Mouse (Mus musculus) left cerebral cortex, postnatal 36 days (tissue): Measurements from ENCODE around the gene Hnrnpa3. TPM values are rescaled to one million over a fixed set of nuclear protein-coding genes. Genes with fewer than 3 reads are reported as not detected.
A peak's percentile ranks its signal among the peaks of the same experiment; 100 is the strongest.
"Not testable (repeated sequence)": the region's sequence is repeated elsewhere in the genome, so short reads cannot be mapped to it uniquely, and the experiment has no call there.

ENCODE experiments used
- DNase-seq, 2 experiments: peaks; one replicate each; pipeline ENCODE4 v3.0.0; 2021 to 2022; ENCODE audit warnings: low spot score in 2 of 2, mixed read lengths in 1 of 2
- intact Hi-C: fragments of 180-260 bp; cut with DNase I; formaldehyde crosslinking; loops from one replicate; pipeline ENCODE4 v1.15.1; 2025
- total RNA-seq, 2 experiments: library from RNA; stranded (reverse); gene quantifications; 2 replicates each; pipeline ENCODE4 v1.2.3; 2021

Gene Hnrnpa3
- total RNA-seq, 2 experiments from 2014 or later = 260 to 274 TPM

- intact Hi-C loops = no loop called here
- DNase-seq = no peak
Measured at GRCm38 (mm10) chr2:75636261-75637054, 22.6 kb upstream of the Hnrnpa3 start.

DNA sequence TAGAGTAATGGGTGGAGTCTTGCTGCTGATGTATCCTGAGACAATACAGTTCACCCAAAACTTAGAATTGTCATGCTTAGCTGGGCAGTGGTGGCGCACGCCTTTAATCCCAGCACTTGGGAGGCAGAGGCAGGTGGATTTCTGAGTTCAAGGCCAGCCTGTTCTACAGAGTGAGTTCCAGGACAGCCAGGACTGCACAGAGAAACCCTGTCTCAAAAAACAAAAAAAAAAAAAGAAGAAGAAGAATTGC is 22.1 kb upstream of the Hnrnpa3 start:
- intact Hi-C loops = not testable (repeated sequence)

DNA sequence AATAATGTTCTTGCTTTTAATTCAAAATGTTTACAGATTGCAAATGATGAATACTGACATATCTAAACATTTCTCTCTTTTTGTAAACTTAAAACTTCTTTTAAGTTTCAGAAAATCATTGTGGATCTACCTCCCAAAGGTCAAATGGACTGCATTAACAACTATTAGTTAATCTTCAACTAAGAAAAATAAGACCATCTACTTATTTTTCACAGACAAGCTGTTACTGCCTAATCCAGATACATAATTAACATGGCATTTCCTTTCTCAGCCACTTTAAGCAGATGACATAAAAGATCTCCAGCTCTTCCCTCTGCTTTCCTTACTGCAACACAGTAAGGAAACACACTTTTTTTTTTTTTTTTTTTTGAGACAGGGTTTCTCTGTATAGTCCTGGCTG is 21.7 kb upstream of the Hnrnpa3 start:
- no peak for DNase-seq
- intact Hi-C loops = no loop called here

More for the DNA sequence above, 22.1 kb upstream of the Hnrnpa3 start:
- not testable (repeated sequence) for DNase-seq

- DNase-seq, intact Hi-C loops: not testable (repeated sequence)
Measured at GRCm38 (mm10) chr2:75637822-75638221, 21.2 kb upstream of the Hnrnpa3 start.

DNA sequence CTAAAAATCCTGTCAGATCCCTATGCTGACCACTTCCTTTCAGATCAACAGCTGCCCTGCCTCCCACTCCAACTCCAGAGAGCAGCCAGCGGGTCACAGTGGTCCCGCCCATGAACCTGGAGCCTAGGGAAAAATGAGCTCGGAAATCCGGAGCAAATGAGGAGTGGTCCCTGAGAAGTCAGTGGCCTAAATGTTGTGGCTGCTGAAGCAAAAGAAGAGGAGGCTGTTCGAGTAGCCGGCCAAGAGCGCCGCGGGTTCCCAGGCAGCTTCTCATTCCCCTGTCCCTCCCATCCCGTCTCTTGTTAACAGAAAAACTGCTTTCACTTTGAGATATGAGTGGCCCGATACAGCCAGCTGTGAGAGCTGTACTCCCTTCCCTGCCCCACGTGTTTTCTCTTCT is 19.5 kb upstream of the Hnrnpa3 start:
- intact Hi-C loops = not testable (repeated sequence)

DNA sequence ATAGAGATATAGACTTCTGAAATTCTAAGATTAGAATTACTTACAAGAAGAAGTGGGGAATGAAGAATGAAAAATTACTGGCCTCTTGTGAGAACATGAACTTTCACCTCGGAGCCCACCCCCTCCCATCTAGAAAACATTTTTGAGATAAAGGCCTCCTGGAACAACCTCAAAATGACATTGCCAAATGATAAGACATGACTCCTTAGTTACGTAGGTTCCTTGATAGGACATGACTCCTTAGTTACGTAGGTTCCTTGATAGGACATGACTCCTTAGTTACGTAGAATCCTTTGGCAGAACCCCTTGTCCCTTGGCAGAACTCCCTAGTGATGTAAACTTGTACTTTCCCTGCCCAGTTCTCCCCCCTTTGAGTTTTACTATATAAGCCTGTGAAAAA is 16.7 kb upstream of the Hnrnpa3 start:
- intact Hi-C loops, DNase-seq: not testable (repeated sequence)

More for the DNA sequence above, 19.5 kb upstream of the Hnrnpa3 start:
- not testable (repeated sequence) for DNase-seq

DNA sequence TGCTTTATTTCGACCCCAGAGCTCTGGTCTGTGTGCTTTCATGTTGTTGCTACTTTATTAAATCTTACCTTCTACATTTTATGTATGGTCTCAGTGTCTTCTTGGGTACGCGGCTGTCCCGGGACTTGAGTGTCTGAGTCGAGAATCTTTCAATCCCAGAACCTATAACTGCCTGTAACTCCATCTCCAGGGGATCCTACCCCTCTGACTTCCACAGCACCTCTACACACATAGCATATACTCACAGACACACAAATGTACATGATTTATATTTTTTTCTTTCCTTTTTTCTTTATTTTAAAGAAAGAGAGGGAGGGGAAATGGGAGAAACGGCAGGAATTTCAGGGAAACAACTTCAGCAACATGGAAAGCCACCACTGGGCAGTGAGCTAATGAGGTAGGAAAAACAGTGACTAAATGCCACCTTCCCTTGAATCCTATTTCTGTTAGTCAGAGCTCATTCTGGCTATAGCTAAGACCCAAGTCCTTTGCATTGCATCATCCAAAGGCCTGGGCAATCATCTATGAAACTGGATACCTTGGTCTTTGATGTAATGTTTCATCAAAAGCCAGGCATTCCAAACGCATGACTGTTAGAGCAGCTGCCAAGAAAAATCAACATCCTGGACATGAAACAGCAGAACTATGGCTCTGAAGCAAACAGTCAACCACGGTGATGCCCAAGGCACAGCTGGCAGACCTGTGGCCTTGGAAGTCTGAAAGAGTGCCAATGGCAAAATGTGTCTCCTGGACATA is 16.1 kb upstream of the Hnrnpa3 start:
- DNase-seq = no peak

GRCm38 (mm10) chr2:75643950-75644349 is 15.1 kb upstream of the Hnrnpa3 start:
- intact Hi-C loops = no loop called here
- no peak for DNase-seq

More for the DNA sequence above, 16.1 kb upstream of the Hnrnpa3 start:
- intact Hi-C loops = no loop called here

DNA sequence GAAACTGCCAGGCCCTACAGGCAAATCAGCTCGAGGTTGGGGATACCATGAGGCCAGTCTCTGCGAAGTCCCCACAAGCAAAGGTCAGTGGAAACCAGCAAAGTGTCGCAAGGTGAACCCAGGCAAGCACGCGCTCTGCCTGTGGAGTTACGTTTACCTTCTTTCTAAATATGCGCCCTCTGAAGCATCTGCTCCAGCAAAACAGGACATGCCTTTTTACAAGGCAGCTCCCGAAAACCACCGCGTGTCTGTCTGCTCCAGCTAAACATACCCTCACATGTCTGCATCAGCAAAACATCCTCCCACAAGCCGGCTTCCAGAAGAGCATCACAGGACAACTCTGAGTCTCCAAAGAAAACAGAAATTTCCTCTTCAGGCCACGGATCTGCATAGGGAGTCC is 13.8 kb upstream of the Hnrnpa3 start:
- intact Hi-C loops = no loop called here
- no peak for DNase-seq

GRCm38 (mm10) chr2:75650437-75650836 is 8.6 kb upstream of the Hnrnpa3 start:
- no peak for DNase-seq
- intact Hi-C loops = no loop called here

DNA sequence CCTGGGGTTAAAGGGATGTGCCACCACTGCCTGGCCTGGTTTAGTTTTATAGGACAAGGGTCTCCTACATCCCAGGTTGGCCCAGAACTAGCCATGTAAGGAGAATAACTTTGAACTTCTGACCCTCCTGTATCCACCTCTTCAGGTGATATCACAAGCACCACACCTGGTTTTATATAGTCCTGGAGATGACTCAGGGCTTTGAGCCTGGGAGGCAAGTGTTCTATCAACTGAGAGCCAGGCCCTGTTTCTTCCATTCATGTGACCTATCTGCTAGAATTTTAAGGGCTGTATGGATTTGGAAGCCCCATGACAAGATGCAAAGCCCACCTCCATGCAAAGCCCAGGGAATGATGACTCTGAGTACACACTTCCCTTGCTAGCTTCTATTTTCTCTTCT is 5.9 kb upstream of the Hnrnpa3 start:
- no peak for DNase-seq
- intact Hi-C loops = no loop called here

DNA sequence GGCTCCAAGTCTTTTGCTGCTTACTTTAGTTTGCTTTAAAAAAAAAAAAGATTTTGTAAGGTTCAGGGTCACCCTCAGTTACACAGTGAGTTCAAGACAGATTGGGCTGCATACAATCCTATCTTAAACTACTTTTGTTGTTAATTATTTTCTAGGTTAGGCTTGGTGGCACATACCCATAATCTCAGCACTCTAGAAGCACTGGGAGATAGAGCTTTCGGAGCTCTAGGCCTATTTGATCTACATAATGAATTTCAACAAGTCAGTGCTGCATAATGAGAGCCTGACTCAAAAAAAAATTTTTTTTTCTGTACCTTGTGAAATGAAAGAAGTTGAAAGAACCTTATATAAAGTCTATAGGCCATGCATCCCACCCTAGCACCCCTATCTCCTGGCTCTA is 4.4 kb upstream of the Hnrnpa3 start:
- intact Hi-C loops = loop anchor here (5.0 kb wide), 1 partner anchor 48 kb away; the partner anchor contains the start of gene Nfe2l2
- no peak for DNase-seq

DNA sequence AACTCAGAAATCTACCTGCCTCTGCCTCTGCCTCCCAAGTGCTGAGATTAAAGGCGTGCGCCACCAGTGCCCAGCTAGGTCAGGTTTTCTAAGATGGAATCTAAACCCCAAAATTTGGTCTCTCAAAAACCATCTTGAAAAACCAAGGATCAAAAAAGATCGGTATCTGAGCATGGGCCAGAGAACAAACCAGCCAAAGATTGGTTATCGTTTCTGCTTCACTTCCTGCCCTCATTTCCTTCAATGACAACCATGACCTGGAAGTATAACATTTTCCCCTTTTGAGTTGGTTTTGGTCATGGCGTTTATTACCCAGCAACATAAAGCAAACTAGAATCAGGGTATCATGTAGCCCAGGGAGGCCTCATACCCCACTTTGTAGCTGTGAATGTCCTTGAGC is 2.1 kb upstream of the Hnrnpa3 start:
- intact Hi-C loops = loop anchor here (5.0 kb wide), 1 partner anchor 45 kb away; the partner anchor contains the start of gene Nfe2l2
- no peak for DNase-seq

DNA sequence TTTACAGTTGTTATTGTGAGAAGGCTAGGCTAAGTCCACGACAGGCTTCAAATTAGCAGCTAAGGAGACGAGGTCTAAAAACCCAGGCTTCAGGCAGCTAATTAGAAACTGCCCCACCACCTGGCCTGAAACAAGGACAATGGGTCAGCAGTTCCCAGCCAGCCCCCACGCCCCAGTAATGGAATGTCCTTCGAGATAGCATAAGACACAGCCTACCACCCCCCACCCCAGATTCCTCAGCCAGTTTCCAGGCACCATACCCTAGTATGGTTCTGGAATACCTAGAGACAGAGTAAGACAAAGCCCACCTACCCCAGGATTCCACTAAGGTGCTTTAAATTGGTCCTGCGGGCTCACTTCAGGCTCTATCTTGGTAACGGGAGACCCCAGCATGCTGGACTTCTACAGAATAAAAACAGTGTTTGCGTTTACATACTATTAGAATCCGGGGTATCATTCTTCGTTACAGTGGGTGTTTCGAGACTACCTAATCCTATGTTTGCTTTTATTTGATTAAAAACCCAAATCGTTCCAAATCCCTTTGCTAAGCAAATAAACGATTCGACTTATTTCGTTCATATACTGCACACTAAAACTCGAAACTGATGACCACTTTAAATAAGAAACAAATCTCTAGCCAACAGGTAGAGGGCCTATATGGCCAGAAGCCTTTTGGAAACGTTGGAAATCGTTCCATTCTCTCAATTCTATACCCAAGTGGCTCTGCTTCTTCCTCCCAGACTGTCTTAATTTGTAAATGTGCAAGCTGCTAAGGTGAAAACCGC is 962 bp upstream of the Hnrnpa3 start:
- intact Hi-C loops = loop anchor here (2.0 to 5.0 kb wide), 2 partner anchors 44 to 49 kb away; partner anchors contain the start of gene Nfe2l2
- DNase-seq = no peak

DNA sequence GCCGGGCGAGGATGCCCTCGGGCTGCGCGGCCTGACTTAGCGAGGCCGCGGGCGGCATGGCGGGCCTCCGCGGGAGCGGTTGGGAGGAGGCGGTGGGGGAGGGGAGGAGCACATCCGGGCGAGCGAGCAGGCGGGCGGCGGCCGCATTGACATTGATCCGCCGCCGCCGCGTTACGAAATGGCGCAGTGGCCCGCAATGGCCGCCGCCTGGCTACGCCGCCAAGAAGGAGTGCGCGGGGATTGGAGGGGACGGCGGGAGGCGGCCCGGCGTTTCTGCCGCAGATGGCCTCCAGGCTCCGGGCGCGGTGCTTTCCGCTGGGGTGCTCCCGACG is 534 bp downstream of the Hnrnpa3 start:
- peak; percentile 93 for DNase-seq
- intact Hi-C loops = loop anchor here (2.0 to 5.0 kb wide), 2 partner anchors 43 to 51 kb away; partner anchors contain the start of gene Nfe2l2

DNA sequence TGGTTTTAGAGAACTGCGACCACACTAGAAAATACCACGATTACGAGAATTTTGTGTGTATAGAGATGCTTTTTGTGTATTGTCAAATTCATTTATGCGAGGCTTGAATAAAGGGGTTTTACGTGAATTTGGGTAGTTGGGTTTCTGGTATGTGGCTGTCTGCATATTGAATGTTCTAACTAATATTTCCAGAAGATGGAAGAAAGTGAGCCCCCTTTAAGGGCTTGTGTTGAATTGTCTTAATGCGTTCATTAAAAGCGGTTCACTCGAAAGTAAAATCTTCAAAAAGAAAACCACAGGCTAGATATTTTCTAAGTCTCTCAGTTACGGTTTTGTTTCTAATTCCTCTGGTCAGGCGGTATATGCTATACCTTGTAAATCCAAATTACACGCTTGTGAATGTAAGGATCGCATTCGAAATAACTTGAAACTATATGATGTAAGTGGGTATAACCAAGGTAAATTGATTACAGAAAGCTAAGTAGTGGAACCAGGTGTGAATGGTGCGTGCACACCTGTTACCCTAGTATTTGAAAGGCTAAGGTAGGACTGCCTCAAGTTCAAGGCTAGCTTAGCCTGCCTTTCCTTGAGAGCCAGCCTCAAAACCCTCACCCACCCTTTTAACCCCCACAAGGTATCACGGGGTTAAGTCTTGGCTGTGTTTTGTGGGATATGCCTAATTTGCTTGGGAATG is 1.3 kb downstream of the Hnrnpa3 start:
- intact Hi-C loops = loop anchor here (5.0 kb wide), 1 partner anchor 122 kb away; no protein-coding TSS in a partner anchor
- no peak for DNase-seq

DNA sequence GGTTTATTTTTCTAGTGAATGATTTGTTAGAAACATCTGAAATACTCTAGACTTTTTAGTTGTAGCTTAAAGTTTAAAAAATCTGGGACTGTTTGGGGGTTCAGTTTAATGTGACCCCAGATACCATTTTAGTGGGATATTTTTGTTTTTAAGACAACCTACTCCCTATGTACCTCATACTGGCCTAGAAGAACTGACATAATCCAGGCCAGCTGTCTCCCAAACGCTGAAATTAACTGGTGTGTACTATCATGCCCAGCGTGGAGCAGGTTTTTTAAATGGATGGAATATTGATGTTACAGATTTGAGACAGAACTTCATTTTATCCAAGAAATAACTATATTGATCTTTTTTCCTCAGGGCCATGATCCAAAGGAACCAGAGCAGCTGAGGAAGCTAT is 2.0 kb downstream of the Hnrnpa3 start:
- no peak for DNase-seq
- intact Hi-C loops = loop anchor here (5.0 kb wide), 1 partner anchor 121 kb away; no protein-coding TSS in a partner anchor

GRCm38 (mm10) chr2:75669491-75670445 is 10.7 kb downstream of the Hnrnpa3 start:
- intact Hi-C loops = no loop called here
- no peak for DNase-seq
